Mouse (Mus musculus): ENCODE data around the gene Srgap2.

The Srgap2 gene

DNA sequence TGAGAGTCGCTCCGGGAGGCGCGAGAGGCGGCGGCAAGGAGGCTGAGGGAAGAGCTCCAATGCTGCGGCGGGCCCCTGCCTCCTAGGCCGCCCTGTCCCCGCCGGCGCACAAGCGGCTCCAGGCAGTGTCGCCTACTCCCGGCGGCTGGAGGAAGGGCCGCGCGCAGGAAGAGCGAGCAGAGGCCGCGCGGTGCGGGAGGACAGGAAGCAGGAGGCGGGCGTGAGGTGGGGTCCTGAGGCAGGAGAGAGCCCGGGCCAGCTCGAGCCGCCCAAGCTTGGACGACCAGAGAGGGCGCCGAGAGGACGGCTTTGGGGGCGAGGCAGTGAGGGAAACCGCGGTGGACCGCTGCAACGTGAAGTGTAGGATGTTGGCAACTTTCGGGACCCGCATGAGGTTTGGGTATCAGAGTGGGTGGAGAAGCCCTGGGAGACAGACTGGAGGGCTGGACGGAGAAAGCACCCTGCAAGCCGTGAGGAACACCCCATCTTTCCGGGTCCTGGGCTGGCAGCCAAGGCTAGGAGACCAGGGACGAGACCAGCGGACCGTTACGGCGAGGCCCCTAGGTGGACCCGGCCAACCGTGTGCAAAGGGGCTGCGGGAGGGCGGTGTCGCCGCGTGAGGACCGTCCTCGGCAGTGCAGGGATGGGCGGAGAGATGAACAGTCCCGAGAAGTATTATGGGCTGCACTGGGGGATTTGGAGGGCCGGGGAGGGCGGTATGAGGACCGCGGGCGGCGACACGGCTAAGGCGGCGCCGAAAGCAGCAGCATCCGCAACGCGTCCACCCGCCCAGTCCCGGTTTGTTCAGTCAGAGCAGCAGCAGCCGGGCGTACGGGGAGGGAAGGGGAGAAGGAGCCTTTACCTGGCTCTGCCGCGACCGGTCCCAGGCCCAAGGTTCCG lies 531 bp downstream of the Srgap2 start:
- DNase-seq (ENCODE audit: low spot score): peak; percentile 66

DNA sequence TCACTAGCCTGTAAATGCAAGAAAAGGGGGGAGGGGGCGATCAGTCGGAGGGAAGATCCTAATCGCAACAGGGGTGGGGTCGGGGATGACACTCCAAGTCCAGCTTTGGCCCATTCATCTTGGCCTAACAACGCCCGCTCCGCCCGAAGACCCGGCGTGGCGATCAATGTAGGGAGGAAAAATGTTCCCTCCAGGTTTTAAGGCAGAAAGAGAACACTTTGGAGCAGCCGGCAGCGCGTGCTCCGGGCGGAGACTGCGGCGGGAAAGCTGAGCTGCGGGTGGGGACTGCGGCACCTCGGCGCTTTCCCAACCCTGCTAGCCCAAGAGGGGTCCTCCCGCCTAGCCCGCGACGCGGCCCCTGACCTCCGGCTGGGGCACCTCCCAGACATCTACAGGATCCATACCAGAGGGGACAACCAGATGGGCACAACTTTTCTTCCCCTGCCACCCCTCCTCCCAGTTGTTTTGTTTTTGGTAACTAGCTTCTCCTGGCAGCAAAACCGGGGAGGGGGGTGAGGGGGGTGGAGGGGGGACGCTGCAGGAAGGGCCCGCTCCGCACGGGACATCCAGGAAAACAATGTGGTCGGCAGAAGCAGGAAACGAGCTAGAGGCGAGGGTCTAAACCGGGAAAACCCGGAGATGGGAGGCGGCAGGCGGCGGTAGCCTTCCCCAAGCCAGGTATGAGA lies 1.4 kb downstream of the Srgap2 start:
- peak; percentile 32 for DNase-seq (ENCODE audit: low spot score)

DNA sequence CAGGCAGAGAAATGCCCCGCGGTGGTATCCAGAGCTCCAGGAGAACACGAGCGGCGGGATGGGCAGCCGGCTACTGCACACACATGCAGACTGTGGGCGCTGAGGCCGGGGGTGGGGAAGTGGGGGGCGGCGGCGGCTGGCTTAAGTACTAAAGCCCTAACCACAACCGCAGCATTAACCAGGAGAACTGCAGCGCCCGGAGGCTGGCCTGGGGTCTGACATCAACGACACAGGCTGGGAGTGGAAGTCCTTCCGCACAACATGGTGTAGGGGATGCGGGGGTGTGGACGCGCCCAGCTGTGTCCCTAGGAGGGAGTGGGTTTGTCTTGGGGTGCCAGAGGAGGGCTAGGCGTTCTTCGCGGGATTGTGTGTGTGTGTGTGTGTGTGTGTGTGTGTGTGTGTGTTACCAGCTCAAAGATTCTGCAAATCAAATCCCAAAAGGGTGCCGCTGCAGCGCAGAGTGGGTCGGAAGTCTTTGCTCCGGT lies 2.0 kb downstream of the Srgap2 start:
- DNase-seq (ENCODE audit: low spot score): peak; percentile 60

DNA sequence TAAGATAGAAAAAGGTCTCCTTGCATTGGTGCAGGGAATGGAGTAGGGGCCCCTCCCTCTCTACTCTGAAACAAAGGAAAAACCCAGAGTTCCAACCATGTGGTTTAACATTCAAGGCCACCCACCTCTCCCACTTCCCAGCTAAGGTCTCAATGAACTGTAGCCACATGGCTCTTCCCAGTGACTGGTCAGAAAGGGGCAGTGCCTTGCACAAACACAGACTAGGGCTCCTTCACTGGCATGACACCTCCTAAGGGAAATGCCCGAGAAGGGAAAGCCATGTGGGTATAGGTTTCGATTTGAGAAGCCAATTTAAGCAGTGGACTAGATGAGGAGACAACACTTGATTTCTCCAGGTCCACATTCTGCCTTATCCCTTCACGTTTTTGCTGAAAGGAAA lies 3.4 kb downstream of the Srgap2 start:
- no peak for DNase-seq (ENCODE audit: low spot score)

DNA sequence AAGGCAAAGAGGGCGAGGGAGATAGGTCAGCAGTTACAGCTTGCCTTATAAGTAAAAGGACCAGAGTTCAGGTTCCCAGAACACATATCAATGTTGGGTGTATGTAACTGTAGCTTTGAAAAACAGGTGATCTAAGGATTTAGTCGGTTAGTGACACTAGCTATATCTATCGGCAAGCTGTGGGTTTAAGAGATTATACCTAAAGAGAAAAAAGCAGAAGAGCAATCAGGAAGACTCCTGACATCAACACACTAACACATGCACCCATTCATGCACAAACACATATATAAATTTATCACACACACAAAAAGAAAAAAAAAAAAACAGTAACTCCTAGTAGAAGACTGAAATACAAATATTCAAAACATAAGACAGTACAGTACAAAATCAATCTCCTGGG lies 10.6 kb downstream of the Srgap2 start:
- no peak for DNase-seq (ENCODE audit: low spot score)

DNA sequence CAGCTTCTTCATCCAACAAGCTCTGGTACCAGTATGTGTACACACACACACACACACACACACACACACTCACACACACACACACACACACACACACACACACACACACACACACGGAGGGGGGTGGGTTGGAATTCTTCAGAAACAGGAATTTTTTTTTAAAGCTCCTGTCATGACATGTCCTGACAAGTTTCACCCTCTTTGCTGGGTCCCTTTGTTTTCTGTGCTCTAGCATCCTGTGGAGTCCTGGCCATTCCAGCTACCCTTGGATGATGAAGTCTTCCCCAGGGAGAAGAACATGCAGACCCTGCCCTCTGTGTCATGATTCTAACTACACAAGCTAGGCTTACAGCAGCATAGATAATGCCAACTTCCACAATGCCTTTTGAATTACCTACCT lies 13.0 kb downstream of the Srgap2 start:
- DNase-seq (ENCODE audit: low spot score): no peak

DNA sequence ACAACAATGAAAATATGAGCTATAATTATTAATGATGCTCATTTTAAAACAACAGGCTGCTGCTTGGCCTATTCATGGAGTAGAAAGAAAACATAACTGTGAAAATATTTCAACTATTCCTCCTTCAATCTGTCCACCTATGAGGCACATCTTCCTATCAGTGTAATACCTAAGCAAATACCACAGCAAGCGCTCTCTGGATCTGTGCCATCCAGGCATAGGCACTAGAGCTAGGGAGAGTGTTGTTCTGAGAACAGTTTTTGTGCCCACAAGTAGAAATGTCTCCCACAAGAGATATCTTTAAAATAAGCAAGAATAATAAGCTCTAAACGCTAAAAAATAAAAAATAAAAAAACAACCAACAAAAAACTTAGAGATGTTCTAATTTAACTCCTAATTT lies 14.0 kb downstream of the Srgap2 start:
- no peak for DNase-seq (ENCODE audit: low spot score)

DNA sequence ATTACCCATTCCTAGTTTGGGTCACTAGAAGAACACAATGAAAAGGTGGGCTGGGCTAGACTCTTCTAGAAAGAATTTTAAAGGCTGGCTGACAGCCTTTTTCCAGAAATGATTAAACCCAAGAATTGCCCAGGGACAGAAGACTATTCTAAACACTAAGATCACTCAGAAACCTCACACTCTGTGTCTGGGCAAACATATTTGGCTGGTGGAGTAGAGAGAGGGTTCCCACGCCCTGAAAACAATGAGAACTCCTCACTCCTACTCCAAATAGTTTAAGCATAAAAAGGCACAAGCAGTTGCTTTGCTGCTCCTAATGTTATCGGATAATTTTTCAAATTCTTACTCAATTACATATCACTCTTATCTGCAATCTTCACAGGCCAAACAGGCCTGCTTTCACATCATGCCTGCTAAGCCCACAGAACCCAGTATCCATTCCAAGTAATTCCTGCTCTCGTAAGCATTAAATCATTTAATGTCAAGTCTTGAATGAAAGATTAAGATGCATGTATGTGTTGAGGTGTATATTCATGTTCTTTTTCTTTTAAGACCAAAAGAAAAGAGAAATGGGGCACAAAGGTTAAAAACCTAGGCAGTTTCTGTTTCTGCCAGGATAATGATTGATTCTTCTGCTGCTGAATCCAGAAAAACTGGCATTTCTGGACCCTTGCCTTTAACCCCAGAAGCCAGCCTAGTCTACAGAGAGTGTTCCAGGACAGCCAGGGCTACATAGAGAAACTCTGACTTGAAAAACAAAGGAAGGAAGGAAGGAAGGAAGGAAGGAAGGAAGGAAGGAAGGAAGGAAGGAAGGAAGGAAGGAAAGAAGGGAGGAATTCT lies 15.3 kb downstream of the Srgap2 start:
- DNase-seq (ENCODE audit: low spot score): no peak

DNA sequence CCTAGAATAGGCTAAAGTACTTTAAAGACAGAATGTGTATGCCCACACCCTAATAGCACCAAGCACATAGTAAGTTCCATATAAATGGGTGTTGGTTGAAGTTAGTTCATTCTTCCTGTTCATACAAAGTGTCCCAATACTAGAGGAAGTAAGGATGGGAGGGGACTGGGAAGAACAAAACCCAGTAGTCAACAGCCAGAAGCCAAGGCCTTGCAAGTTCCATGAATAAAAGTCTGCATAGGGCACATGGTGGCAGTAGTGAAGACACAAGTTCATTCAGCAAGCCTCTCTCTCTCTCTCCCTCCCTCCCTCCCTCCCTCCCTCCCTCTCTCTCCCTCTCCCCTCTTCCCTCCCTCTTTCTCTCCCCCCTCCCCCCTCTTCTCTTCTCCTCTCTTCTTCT lies 16.0 kb downstream of the Srgap2 start:
- DNase-seq (ENCODE audit: low spot score): no peak

DNA sequence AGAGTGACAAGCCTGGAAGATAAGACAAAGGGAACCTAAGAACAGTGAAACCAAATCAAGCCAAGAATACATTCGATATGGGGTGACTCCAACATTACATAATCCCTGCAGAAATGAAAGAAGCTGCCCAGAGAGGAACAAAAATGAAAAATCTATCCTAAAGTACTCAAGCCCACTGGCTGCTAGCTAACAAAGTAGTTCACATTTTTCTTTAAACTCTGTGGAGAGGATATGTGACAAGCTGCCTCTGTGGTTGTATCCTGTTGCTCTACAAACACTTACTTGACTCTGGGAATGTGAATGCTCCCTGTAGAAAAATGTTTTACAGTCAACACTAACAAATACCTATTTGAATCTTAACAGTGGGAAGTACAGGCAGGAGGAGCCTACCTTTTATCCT lies 25.5 kb downstream of the Srgap2 start:
- DNase-seq (ENCODE audit: low spot score): no peak

DNA sequence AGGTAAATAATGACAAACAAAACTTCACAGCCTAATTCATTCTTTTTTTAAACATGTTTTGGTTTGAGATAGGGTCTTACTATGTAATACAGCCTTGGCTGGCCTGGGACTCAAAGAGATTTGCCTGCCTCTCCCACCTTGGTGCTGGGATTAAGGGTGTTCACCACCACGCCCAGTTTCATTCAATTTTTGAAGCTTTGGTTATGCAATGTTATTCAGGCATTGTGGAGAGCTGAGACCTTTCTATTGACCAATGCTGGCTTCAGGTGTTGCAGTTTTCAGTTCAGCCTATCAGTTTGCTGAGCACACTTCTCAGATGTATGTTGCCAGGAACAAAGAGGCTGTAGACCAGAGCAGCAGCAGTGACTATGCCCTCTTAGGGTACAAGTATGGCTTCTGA lies 28.9 kb downstream of the Srgap2 start:
- DNase-seq (ENCODE audit: low spot score): no peak

DNA sequence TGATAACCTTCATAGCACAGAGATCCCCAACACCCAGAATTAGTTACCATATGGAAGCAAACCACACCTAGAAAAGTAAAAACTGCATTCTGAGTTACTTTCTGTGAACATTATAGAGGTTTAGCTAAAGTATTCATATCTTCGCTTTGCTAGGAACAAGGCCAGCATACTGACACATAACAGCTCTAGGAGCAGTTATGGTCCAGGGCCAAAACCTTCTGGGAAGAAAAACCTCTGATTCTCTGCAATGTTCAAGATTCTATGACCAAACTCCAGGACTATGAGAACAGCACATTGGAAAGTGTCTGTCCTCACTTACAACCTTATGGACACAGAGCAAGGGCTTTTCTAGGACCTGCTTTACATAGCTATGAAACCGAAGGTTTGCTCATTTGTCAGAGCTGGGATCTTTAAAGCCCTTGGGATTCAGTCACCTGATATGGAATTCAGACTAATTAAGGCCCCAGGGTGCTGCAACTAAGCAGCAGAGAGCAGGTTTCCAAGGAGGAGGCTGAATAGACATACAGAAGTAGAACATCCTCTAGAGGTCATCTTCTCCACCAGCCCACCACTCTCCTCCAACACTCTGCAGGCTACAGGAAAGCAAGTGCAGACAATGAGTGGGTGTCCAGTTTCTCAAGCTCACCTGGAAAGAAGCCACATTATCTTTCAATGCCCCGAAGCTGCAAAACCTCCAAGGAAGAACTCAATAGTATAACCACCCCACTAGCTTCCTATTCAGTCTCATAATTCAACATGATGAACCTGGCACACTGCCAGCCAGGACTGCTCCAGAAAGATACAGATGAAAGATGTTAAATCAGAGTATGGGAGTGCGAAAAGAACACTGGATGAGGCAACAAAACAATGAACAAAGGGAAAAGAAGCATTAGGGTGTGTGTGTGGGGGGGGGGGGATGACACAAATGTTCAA lies 32.9 kb downstream of the Srgap2 start:
- DNase-seq (ENCODE audit: low spot score): peak; percentile 43

DNA sequence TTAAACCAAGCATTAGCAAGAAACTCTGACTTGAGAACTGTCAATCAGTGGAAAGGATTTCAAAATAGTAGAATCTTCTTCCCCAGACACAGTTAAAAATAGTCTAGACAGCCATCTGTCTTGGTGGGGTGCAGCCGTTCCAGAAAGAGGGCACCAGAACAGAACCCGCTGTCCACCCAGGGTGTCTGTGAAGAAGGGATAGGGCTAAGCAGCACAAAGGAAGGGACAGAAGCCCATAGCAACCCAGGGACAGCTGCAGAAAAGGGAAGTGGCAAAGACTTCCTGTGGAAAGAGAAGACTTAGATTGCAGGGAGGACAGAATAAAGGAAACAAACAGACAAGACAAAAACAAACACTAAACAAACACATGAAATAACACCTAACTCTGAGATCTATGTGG lies 34.8 kb downstream of the Srgap2 start:
- DNase-seq (ENCODE audit: low spot score): peak; percentile 44

DNA sequence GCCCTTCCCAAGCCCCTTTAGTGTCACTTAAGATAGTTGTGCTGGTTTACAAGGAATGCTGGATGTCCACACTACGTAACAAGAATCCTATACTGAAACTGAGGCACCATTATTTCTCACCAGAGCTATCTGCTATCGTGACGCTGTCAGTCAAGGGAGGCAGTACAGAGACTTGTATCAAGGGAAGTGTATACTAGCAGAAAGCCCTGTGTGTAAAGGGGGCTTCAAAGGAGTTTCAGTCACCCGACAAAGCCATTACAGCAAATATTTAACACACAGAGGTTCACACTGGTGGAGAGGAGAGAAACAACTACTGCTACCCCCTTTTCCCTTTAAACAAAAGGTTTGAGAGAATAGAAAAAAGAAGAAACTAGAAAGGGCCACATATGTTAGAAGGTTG lies 35.6 kb downstream of the Srgap2 start:
- DNase-seq (ENCODE audit: low spot score): no peak

DNA sequence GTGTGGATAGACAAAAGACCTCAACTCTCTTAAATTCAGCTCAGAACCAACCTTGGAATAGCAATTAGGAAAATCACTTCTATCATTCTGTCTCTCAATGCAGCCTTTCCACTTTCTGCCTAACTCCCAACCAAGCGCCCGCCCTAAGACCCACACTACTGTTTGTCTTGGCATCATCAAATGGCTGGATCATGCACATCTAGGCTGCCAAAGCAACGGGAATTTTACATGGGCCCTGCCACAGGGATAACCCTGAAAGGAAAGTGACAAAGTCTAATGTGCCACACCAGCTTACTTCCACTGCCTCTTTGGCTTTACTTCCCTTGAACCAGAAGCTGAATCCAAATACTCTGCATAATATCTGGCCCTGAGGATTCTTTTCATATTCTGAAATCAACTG lies 37.8 kb downstream of the Srgap2 start:
- DNase-seq (ENCODE audit: low spot score): no peak

DNA sequence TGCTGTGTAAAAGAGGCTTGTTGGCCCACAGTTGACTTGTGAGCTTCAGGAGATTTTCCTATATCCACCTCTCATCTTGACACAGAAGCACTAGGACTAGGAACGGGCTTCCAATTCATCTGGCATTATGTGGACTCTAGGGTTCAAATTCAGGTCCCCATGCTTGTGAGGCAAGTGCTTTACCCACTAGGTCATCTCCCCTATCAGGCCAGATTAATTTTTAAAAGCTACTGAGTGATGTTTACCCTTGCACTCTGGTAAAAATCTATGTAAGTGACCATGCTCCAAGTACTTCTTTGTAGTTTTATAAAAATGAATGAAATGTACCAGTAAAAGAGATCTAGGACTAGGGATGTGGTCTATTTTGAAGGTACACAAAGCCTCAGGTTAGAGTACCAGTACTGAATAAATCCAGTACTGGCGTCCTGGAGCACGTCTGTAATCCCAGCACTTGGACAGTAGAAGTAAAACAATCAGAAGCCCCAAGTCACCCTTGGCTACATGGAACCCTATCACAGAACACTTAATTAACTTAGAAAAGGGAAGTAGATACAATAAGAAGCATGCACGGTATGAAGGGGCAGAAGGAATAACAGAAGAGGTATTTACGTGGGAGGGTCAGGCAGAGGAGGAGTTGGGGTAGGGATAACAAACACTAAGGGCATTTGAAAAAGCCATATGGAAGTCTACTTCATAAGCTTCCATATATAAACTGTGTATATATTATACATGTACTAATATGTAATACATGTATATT lies 40.9 kb downstream of the Srgap2 start:
- DNase-seq (ENCODE audit: low spot score): no peak

DNA sequence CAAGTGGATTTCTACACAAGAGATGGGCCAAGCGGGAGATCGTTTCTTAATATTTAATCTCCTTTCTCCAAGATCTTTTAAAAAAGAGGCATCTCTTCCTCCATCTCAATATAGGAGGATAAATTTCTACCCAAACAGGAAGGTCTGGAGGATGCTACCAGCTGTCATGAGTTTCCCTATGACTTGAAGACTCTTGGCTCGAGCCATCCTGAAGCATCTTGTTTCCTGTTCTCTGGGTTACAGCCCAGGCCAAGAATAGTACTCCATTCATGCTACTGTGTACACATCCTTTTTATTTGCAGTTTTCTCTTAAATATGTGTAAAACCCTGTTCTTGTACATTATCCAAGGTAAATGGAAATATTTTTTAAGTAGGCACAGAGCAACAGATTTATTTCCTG lies 44.9 kb downstream of the Srgap2 start:
- peak; percentile 38 for DNase-seq (ENCODE audit: low spot score)

DNA sequence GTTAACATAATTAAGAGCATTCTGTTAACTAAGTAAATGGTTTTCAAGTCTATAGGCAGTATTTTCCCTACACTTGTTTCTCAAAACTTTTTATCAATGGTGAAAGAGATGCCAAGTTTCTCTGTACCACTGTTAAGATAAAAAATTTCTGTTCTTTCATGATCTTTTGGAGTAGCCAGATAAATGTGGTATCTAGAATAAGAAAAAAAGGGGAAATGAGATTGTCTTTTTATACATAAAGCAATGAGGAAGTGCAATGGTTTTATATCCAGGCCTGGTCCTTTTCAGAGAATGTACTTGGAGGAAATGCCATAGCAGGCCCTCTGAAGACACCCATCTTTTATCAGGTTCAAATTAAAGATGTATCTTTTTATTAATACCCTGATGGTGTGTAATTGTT lies 45.8 kb downstream of the Srgap2 start:
- no peak for DNase-seq (ENCODE audit: low spot score)

DNA sequence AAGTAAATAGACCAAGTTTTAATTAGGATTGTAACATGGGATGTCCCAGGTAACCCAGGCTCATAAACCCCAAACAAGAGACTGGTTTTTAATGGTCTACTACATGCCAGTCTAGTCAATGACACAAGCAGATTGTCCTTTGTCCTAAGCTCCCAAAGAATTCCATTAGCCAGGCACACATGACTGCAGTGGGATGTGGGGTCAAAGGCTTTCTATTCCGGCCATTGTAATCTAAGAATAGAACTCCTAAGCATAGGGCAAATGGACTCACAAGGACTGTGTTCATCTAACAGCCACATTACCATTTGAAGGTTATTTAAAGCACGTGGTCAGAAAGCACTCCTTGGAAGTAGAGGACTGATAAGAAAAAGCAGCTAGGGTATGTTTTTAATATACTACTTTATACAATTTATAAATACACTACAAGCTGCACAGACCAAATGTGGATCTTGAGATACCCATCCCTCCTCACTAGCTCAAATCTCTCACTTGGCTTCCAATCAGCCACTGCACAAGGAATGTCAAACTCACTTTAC lies 48.3 kb downstream of the Srgap2 start:
- no peak for DNase-seq (ENCODE audit: low spot score)

DNA sequence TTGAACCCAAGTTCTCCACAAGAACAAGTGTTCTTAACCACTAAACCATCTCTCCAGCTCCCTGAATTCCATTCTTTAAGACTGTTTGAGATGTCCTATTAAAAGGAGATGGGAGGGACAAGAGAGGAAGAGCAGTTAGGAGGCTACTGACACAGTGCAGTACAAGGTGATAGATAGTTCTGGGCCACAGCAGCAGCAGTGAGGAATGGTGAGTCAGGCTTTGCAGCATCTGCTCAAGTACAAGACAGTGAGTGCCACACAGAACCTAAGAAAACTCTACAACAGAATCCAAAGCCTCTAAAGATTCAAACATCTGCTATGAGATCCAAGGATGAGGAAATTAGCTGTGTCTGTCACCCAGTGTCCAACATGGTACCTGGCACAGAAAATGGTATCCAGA lies 51.8 kb downstream of the Srgap2 start:
- DNase-seq (ENCODE audit: low spot score): no peak
